Mouse (Mus musculus) E14TG2a.4 (cell line): ENCODE measurements at regions not wholly inside any gene's neighbourhood (a gene's known extent, or its start where the extent isn't known, plus 50 kb on each side); places are given as distances from the start of the nearest gene placed in this dataset.

Source experiments
- CTCF ChIP-seq: conservative IDR thresholded peaks from 2 replicates; pipeline ENCODE4 v1.5.1; 2014; ENCODE audit warnings: low read length
- NANOG ChIP-seq: IDR thresholded peaks from 2 replicates; pipeline ENCODE4 v1.6.1; 2014; ENCODE audit warnings: borderline replicate concordance, low read length, mixed read lengths
- POU5F1 ChIP-seq: IDR thresholded peaks from 2 replicates; pipeline ENCODE4 v1.6.1; 2014; ENCODE audit warnings: low read length, borderline replicate concordance

DNA sequence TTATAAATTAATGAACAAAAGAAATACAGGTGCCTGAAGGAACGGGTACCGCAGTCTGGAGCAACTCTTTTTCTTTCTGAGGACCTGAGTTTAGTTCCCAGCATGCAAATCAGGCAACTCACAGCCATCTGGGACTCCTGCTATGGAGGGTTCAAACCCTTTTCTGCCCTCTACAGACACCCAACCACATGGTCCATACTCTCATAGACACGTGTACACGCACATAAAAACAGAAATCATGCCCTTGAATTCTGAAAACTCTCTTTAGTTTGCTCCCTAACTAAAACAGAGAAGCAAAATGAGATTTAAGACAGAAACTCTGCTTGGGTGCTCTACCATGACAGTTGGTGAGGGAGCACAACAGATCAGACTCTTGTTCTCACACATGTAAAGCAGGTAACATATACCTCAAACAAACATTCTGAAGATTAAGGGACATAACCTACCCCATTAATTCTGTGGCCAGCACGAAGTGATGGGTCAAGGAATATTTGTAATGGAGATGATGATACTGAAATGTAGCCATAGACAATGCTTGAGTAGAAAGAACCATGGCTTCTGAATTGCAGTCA lies 233.3 kb downstream of the Gm7489 start:
- no peak for TF ChIP-seq CTCF
- no peak for TF ChIP-seq POU5F1
- no peak for TF ChIP-seq NANOG
